In the genomic region with DNA sequence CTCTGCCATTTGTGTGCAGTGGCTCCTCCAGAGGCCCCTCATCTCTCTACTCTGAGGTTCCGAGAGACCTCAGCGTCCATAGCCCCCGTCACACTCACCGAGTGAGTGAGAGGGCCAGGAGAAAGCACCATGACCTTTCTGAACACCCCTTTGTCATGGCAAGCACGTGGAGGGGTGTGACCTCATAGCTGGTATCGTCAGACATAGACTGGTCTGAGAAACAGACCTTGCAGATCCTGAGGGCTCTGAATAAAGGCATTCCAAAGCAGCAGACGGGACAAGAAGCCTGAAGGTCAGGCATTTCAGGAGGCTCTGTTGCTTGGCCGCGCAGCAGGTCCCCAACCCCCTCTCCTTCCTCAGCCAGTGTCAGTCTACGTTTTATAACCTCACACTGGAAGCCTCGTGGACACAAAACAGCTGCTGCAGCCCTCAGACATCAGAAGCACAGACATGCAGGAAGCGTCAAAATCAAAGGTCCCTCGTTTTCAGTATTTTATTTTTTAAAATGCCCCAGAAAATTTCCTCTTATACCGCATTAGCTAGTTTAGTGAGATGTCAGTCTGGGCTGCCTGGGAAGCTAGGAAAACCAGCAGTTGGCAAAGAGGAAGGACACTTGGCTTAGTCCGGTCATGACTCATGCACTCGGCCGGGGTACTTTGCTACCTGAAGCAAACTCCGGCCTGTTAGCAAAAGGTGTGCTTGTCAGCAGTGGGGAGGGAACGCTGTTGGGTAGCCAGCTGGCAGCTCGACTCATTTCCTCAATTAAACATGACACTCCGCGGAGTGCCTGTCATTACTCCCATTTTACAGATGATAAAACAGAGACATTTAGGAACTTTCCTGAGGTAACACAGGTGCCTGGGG, we compare ENCODE assay signal across 11 mouse cellular contexts. TPM values are rescaled to one million over a fixed set of nuclear protein-coding genes. Genes with fewer than 3 reads are reported as not detected.
DNase-seq lines count a peak whose midpoint lies in the region; ATAC-seq lines count a peak whose summit lies in the region.
"Had no signal": no experiment of that assay in that cellular context is flagged by ENCODE, and none has a peak within 500 bp of the region (broad histone marks: within the 10 kb centered on the region; RNA-seq: fewer than 3 reads in every experiment).

No protein-coding gene starts in this region.

- no peak overlapping the region for H3K4me3 ChIP-seq in kidney, embryonic 15.5 days (replicated peaks)
- H3K4me3 ChIP-seq in stomach, embryonic 14.5 days (ENCODE audit: low read depth, low read length), result no peak overlapping the region
- H3K4me3 ChIP-seq: embryonic facial prominence, embryonic 12.5 days had no signal

- no peak overlapping the region for H3K4me2 ChIP-seq in kidney, embryonic 15.5 days
- H3K4me2 ChIP-seq in stomach, embryonic 14.5 days (replicated peaks; ENCODE audit: low read depth, low read length), result no peak overlapping the region
- H3K4me2 ChIP-seq: embryonic facial prominence, embryonic 12.5 days had no signal

- H3K9ac ChIP-seq in kidney, embryonic 15.5 days, result no peak overlapping the region
- H3K9ac ChIP-seq in stomach, embryonic 14.5 days (replicated peaks; ENCODE audit: low read depth, low read length), result no peak overlapping the region
- H3K9ac ChIP-seq: embryonic facial prominence, embryonic 12.5 days had no signal

- ATAC-seq in kidney, embryonic 15.5 days (replicated peaks; ENCODE audit: low FRiP score), result 0 out of 2 replicates have a peak, but pooled peaks have one; percentile 20
- ATAC-seq in stomach, embryonic 14.5 days (ENCODE audit: insufficient number of reproducible peaks, insufficient read depth, low FRiP score, low read depth), result no peak
- ATAC-seq: Patski had no signal

- H3K9me3 ChIP-seq in kidney, embryonic 15.5 days (replicated peaks), result no peaks in the 10 kb centered on the region
- no peaks in the 10 kb centered on the region for H3K9me3 ChIP-seq in stomach, embryonic 14.5 days (ENCODE audit: control insufficient read depth, low read depth, low read length)

- WGBS in kidney, embryonic 15.5 days, result 43% methylated on average over 22 of the region's 22 CpGs
- 37% methylated on average over 22 of the region's 22 CpGs for WGBS in stomach, embryonic 14.5 days

- H3K27ac ChIP-seq in kidney, embryonic 15.5 days, result peak overlapping the region; percentile 64
- H3K27ac ChIP-seq in stomach, embryonic 14.5 days (ENCODE audit: low read length), result peak overlapping the region; percentile 13; the same call in 1 of the 2 replicates
- H3K27ac ChIP-seq: embryonic facial prominence, embryonic 12.5 days had no signal

- H3K27me3 ChIP-seq in kidney, embryonic 15.5 days, result no peaks in the 10 kb centered on the region
- H3K27me3 ChIP-seq in stomach, embryonic 14.5 days (ENCODE audit: control insufficient read depth, insufficient read depth, low read length), result no peaks in the 10 kb centered on the region
- H3K27me3 ChIP-seq: embryonic facial prominence, embryonic 12.5 days; Patski had no signal

- DNase-seq in ovary, adult 18-20 months (ENCODE audit: low spot score), result peak; percentile 20
- DNase-seq in ovary, postnatal 36 days (ENCODE audit: low spot score), result no peak
- DNase-seq in fat pad, adult 2 months (ENCODE audit: extremely low read depth, low read depth, low spot score), result peak; percentile 85
- no peak for DNase-seq in right cerebral cortex, postnatal 4 days
- DNase-seq in right cerebral cortex, postnatal 25 days, result no peak
- no peak for DNase-seq in spleen, postnatal 14 days (ENCODE audit: low spot score in 2 of 2)
- DNase-seq: gastrocnemius, postnatal 36 days had no signal

- H3K36me3 ChIP-seq in kidney, embryonic 15.5 days, result no peaks in the 10 kb centered on the region
- no peaks in the 10 kb centered on the region for H3K36me3 ChIP-seq in stomach, embryonic 14.5 days (ENCODE audit: control insufficient read depth, insufficient read depth, low read length)
- H3K36me3 ChIP-seq: embryonic facial prominence, embryonic 12.5 days had no signal

- H3K4me1 ChIP-seq in kidney, embryonic 15.5 days, result peaks cover 55% of the 10 kb centered on the region
- H3K4me1 ChIP-seq in stomach, embryonic 14.5 days (ENCODE audit: control insufficient read depth, insufficient read depth, low read length), result peaks cover 31% of the 10 kb centered on the region

RNA-seq across cellular contexts. Expression of gene Atp2a3, which starts 9.6 kb away (rescaled TPM):
- polyA plus RNA-seq in kidney, embryonic 15.5 days (2015; fragmentation: Nextera tagmentation; extraction: Ambion mirVana), result 4.2 and 5.7 TPM in 2 replicates
- polyA plus RNA-seq in stomach, embryonic 14.5 days (2014; fragmentation: Nextera tagmentation; extraction: Ambion mirVana), result 16.2 and 17.3 TPM in 2 replicates

RNA-seq across cellular contexts. Expression of gene P2rx1, which starts 47.5 kb away (rescaled TPM):
- polyA plus RNA-seq in kidney, embryonic 15.5 days (2015; fragmentation: Nextera tagmentation; extraction: Ambion mirVana), result 1.6 and 1.7 TPM in 2 replicates
- polyA plus RNA-seq in stomach, embryonic 14.5 days (2014; fragmentation: Nextera tagmentation; extraction: Ambion mirVana), result 2.2 and 8.0 TPM in 2 replicates
- polyA plus RNA-seq: Patski had no signal

Comparison
In these comparisons a context has a peak if more than half of its experiments do, and no peak if none do; other contexts are left out.
1. DNase-seq: peak in ovary, adult 18-20 months (single experiment) and fat pad, adult 2 months (single experiment); none in ovary, postnatal 36 days (single experiment), right cerebral cortex, postnatal 4 days (single experiment), right cerebral cortex, postnatal 25 days (single experiment) and spleen, postnatal 14 days (0 of 2).